Mouse (Mus musculus): ENCODE results near the gene Golt1a. TPM values are rescaled to one million over a fixed set of nuclear protein-coding genes. Genes with fewer than 3 reads are reported as not detected.

The Golt1a gene
- polyA plus RNA-seq, 1 experiment: not detected

DNA sequence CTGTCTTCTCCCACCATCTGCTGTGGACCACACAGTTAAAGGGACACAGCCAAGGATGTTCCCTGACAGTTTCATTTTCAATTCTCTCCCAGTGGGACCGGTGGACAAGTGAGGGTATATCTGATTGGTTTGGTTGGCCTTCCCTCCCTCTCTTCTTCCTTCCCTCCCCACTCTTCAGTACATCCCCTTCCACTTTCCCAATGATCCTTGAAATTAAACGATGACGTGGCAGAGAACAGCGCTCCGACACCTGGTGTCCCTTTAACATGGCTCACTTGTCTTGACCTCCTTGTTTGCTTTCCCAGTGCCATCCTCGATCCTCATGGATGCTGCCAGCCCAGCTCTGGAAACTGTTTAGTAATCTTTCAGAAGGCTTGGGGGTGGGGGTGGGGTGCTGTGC lies 31.1 kb upstream of the Golt1a start:
- Histone ChIP-seq H3K4me3 (ENCODE audit: insufficient read depth, poor library complexity, severe bottlenecking) (no peak overlapping the region), H3K27me3 (ENCODE audit: control insufficient read depth, insufficient read depth, insufficient read length) (peaks cover 8% of the 10 kb centered on the region), H3K36me3 (ENCODE audit: control insufficient read depth, insufficient read depth) (no peaks in the 10 kb centered on the region), H3K79me2 (ENCODE audit: control insufficient read depth, insufficient read depth) (no peaks in the 10 kb centered on the region), H3K79me3 (ENCODE audit: low read depth) (no peaks in the 10 kb centered on the region), H3ac (ENCODE audit: control insufficient read depth, insufficient read length, low read depth) (no peak overlapping the region)
- TF ChIP-seq CTCF (IDR thresholded peaks at IDR 0.05; ENCODE audit: control insufficient read depth, insufficient read depth, insufficient read length): no peak

DNA sequence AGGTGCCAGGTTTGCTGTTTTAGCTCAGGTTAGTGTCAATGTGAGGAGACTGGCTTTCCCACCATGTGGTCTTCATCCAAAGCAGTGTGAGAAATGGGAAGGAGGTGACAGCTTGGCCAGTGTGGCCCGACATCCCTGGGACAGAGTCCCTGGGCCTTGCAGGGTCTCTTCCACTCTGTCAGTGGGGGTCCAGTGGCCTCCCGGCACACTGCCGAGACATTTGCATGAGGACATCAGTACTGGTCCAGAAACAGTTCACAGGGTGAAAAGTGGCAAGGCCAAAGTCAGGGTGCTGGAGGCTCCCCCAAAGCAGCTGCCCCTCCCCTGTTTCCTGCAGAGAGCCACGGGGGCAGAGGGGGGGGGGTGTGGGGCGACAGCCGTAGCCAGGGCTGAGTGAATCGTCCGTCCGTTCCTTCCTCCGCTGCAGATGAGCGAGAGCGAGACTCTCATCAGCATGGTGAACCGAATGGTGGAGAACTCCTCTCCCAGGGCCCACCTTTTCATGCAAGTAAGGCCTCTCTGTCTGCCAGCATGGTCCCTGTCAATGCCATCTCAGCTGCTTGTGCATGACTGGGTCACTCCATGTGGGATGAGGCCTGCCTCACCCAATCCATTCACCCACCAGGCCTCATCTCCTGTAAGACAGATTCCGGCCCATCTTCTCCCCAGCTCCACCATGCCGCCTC lies 30.5 kb upstream of the Golt1a start:
- Histone ChIP-seq H3K4me3 (ENCODE audit: insufficient read depth, poor library complexity, severe bottlenecking) (no peak overlapping the region), H3K79me3 (ENCODE audit: low read depth) (no peaks in the 10 kb centered on the region), H3K36me3 (ENCODE audit: control insufficient read depth, insufficient read depth) (no peaks in the 10 kb centered on the region), H3K79me2 (ENCODE audit: control insufficient read depth, insufficient read depth) (no peaks in the 10 kb centered on the region), H3ac (ENCODE audit: control insufficient read depth, insufficient read length, low read depth) (no peak overlapping the region), H3K27me3 (ENCODE audit: control insufficient read depth, insufficient read depth, insufficient read length) (peaks cover 5% of the 10 kb centered on the region)
- TF ChIP-seq MYOG (IDR thresholded peaks at IDR 0.05; ENCODE audit: control insufficient read depth, extremely low read depth, insufficient read length) (no peak), FOSL1 (IDR thresholded peaks at IDR 0.05; ENCODE audit: insufficient read depth, low read length, poor library complexity, severe bottlenecking) (no peak), CTCF (IDR thresholded peaks at IDR 0.05; ENCODE audit: control insufficient read depth, insufficient read depth, insufficient read length) (no peak), MYOD1 (IDR thresholded peaks at IDR 0.05; ENCODE audit: control insufficient read depth, insufficient read length, low read depth) (no peak), USF1 (IDR thresholded peaks at IDR 0.05; ENCODE audit: low read depth) (no peak), CEBPB (IDR thresholded peaks at IDR 0.05; ENCODE audit: low read depth) (no peak), MAX (IDR thresholded peaks at IDR 0.05) (no peak)

DNA sequence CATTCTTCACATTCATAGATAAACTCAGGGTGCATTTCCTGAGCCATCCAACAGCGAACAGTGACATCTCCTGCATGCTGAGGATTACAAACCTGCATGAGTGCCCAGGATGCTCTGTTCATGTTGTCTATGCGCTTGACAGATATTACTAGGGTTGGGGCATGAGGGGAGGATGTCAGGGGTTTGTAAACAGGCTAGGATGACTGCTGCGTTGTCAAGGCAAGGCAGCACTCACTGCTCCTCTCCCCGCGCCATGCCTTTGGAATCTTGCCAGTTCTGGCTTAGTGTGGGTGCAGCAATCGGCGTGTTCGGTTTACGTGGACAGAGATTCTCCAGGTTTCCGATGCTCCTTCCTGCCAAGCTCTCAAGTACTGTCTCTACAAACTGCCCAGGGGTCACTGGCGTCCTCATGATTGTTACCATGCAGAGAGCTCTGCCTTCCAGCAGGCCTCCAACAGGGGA lies 29.9 kb upstream of the Golt1a start:
- Histone ChIP-seq H3K36me3 (ENCODE audit: control insufficient read depth, insufficient read depth) (no peaks in the 10 kb centered on the region), H3K4me3 (ENCODE audit: insufficient read depth, poor library complexity, severe bottlenecking) (no peak overlapping the region), H3ac (ENCODE audit: control insufficient read depth, insufficient read length, low read depth) (no peak overlapping the region), H3K79me3 (ENCODE audit: low read depth) (no peaks in the 10 kb centered on the region), H3K27me3 (ENCODE audit: control insufficient read depth, insufficient read depth, insufficient read length) (peaks cover 5% of the 10 kb centered on the region), H3K79me2 (ENCODE audit: control insufficient read depth, insufficient read depth) (no peaks in the 10 kb centered on the region)
- no peak for TF ChIP-seq FOSL1 (IDR thresholded peaks at IDR 0.05; ENCODE audit: insufficient read depth, low read length, poor library complexity, severe bottlenecking)
- TF ChIP-seq MAX (IDR thresholded peaks at IDR 0.05): no peak
- TF ChIP-seq CTCF (IDR thresholded peaks at IDR 0.05; ENCODE audit: control insufficient read depth, insufficient read depth, insufficient read length): no peak
- TF ChIP-seq MYOG (IDR thresholded peaks at IDR 0.05; ENCODE audit: control insufficient read depth, extremely low read depth, insufficient read length): no peak
- no peak for TF ChIP-seq MYOD1 (IDR thresholded peaks at IDR 0.05; ENCODE audit: control insufficient read depth, insufficient read length, low read depth)
- TF ChIP-seq CEBPB (IDR thresholded peaks at IDR 0.05; ENCODE audit: low read depth): no peak
- no peak for TF ChIP-seq USF1 (IDR thresholded peaks at IDR 0.05; ENCODE audit: low read depth)

DNA sequence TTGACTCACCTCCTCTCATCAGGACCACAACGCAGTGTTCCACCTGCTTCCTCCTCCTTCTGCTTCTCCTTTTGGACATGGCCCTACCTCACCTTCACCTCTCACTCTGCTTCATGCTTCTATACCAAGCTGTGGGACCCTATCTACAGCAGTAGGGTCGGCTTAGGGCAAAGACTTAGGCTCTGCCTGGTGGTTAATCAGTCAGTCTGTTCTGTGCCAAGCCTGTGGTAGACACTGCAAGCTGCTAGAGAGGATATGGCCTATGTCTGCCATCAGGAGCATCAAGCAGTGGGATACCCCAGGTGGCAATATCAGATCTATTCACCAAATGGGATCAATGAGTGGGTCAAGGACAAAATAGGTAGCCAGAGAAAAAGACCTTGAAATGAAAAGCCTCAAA lies 29.1 kb upstream of the Golt1a start:
- H3ac ChIP-seq (ENCODE audit: control insufficient read depth, insufficient read length, low read depth): no peak overlapping the region
- no peaks in the 10 kb centered on the region for H3K36me3 ChIP-seq (ENCODE audit: control insufficient read depth, insufficient read depth)
- H3K79me2 ChIP-seq (ENCODE audit: control insufficient read depth, insufficient read depth): no peaks in the 10 kb centered on the region
- peaks cover 5% of the 10 kb centered on the region for H3K27me3 ChIP-seq (ENCODE audit: control insufficient read depth, insufficient read depth, insufficient read length)
- H3K79me3 ChIP-seq (ENCODE audit: low read depth): no peaks in the 10 kb centered on the region
- no peak for TF ChIP-seq CTCF (IDR thresholded peaks at IDR 0.05; ENCODE audit: control insufficient read depth, insufficient read depth, insufficient read length)
- TF ChIP-seq MYOG (IDR thresholded peaks at IDR 0.05; ENCODE audit: control insufficient read depth, extremely low read depth, insufficient read length): no peak
- TF ChIP-seq USF1 (IDR thresholded peaks at IDR 0.05; ENCODE audit: low read depth): no peak
- no peak for TF ChIP-seq MYOD1 (IDR thresholded peaks at IDR 0.05; ENCODE audit: control insufficient read depth, insufficient read length, low read depth)
- TF ChIP-seq CEBPB (IDR thresholded peaks at IDR 0.05; ENCODE audit: low read depth): no peak
- TF ChIP-seq FOSL1 (IDR thresholded peaks at IDR 0.05; ENCODE audit: insufficient read depth, low read length, poor library complexity, severe bottlenecking): no peak
- no peak for TF ChIP-seq MAX (IDR thresholded peaks at IDR 0.05)
- H3K4me3 ChIP-seq (ENCODE audit: insufficient read depth, poor library complexity, severe bottlenecking): no peak overlapping the region

DNA sequence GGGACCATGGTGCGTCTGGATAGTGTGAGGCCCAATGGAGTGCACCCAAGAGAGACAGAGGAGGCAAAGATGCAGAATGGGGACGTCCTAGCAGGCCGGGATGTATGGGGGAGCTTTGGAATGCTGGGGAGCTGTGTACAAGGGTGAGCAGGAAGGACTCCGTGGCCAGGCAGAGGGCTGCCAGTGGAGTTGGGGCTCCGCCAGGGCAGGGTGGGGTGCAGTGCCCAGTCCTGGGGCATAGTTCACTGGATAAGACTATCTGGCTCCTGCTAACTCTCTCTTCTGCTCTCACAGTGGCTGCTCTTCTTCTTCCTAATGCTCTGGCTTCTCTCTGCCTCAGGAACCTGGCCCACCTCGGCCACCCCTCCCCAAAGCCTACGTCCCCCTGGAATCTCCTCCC lies 23.7 kb upstream of the Golt1a start:
- H3K36me3 ChIP-seq (ENCODE audit: control insufficient read depth, insufficient read depth): no peaks in the 10 kb centered on the region
- H3K4me3 ChIP-seq (ENCODE audit: insufficient read depth, poor library complexity, severe bottlenecking): no peak overlapping the region
- no peak for TF ChIP-seq MYOG (IDR thresholded peaks at IDR 0.05; ENCODE audit: control insufficient read depth, extremely low read depth, insufficient read length)
- no peak for TF ChIP-seq MYOD1 (IDR thresholded peaks at IDR 0.05; ENCODE audit: control insufficient read depth, insufficient read length, low read depth)
- TF ChIP-seq CEBPB (IDR thresholded peaks at IDR 0.05; ENCODE audit: low read depth): no peak
- TF ChIP-seq USF1 (IDR thresholded peaks at IDR 0.05; ENCODE audit: low read depth): no peak
- no peak for TF ChIP-seq FOSL1 (IDR thresholded peaks at IDR 0.05; ENCODE audit: insufficient read depth, low read length, poor library complexity, severe bottlenecking)
- TF ChIP-seq CTCF (IDR thresholded peaks at IDR 0.05; ENCODE audit: control insufficient read depth, insufficient read depth, insufficient read length): no peak
- no peak for TF ChIP-seq MAX (IDR thresholded peaks at IDR 0.05)
- no peak overlapping the region for H3ac ChIP-seq (ENCODE audit: control insufficient read depth, insufficient read length, low read depth)
- no peaks in the 10 kb centered on the region for H3K79me2 ChIP-seq (ENCODE audit: control insufficient read depth, insufficient read depth)
- no peaks in the 10 kb centered on the region for H3K79me3 ChIP-seq (ENCODE audit: low read depth)
- peaks cover 12% of the 10 kb centered on the region for H3K27me3 ChIP-seq (ENCODE audit: control insufficient read depth, insufficient read depth, insufficient read length)

DNA sequence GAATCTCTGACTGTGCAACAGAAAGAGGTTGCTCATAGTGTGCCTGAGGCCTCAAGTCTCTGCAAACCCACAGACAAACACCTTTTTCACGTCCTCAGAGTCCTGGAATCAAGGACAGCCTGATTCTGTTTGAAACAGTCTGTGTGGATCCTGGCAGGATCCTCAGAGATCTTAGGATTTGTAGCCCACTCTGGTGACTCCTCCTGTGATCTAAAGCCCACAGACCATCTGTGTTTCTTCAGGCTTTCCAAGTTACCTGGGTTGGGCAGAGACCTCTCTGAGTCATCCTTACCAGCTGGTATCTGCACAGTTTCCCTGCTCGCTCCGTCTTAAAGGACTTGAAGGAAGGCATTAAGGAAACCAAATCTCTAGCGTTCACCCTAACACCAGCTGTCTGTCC lies 22.5 kb upstream of the Golt1a start:
- Histone ChIP-seq H3K79me2 (ENCODE audit: control insufficient read depth, insufficient read depth) (no peaks in the 10 kb centered on the region), H3K4me3 (ENCODE audit: insufficient read depth, poor library complexity, severe bottlenecking) (no peak overlapping the region), H3K36me3 (ENCODE audit: control insufficient read depth, insufficient read depth) (no peaks in the 10 kb centered on the region), H3K27me3 (ENCODE audit: control insufficient read depth, insufficient read depth, insufficient read length) (peaks cover 11% of the 10 kb centered on the region), H3K79me3 (ENCODE audit: low read depth) (no peaks in the 10 kb centered on the region), H3ac (ENCODE audit: control insufficient read depth, insufficient read length, low read depth) (no peak overlapping the region)
- TF ChIP-seq MYOD1 (IDR thresholded peaks at IDR 0.05; ENCODE audit: control insufficient read depth, insufficient read length, low read depth) (no peak), FOSL1 (IDR thresholded peaks at IDR 0.05; ENCODE audit: insufficient read depth, low read length, poor library complexity, severe bottlenecking) (no peak), MYOG (IDR thresholded peaks at IDR 0.05; ENCODE audit: control insufficient read depth, extremely low read depth, insufficient read length) (no peak), USF1 (IDR thresholded peaks at IDR 0.05; ENCODE audit: low read depth) (no peak), CTCF (IDR thresholded peaks at IDR 0.05; ENCODE audit: control insufficient read depth, insufficient read depth, insufficient read length) (no peak), CEBPB (IDR thresholded peaks at IDR 0.05; ENCODE audit: low read depth) (no peak), MAX (IDR thresholded peaks at IDR 0.05) (no peak)
